Mouse (Mus musculus) hindbrain, embryonic 12.5 days (tissue): ENCODE measurements around the gene Mon2. TPM values are rescaled to one million over a fixed set of nuclear protein-coding genes. Genes with fewer than 3 reads are reported as not detected.
"Not testable (repeated sequence)": the region's sequence is repeated elsewhere in the genome, so short reads cannot be mapped to it uniquely, and the experiment has no call there.

Experiments
- ATAC-seq: fragments of 200-750 bp; cut with Nextera tagmentation; 2 replicates; pipeline ENCODE4 v1.8.0; 2017; ENCODE audit warnings: moderate TSS enrichment; ENCODE audit not compliant: low FRiP score
- H3K27ac ChIP-seq: fragments of 300-500 bp; sonication (generic); 2 replicates; pipeline ENCODE4 v1.5.1; 2016; ENCODE audit warnings: mild to moderate bottlenecking
- H3K27me3 ChIP-seq: fragments of 300-500 bp; sonication (generic); 2 replicates; pipeline ENCODE4 v1.6.1; 2016; ENCODE audit warnings: mild to moderate bottlenecking
- H3K36me3 ChIP-seq: fragments of 300-500 bp; sonication (generic); 2 replicates; pipeline ENCODE4 v1.6.1; 2016; ENCODE audit warnings: mild to moderate bottlenecking
- H3K4me1 ChIP-seq: fragments of 300-500 bp; sonication (generic); 2 replicates; pipeline ENCODE4 v1.6.1; 2016
- H3K4me2 ChIP-seq: fragments of 300-500 bp; sonication (generic); replicated peaks from 2 replicates; pipeline ENCODE4 v1.6.1; 2016; ENCODE audit warnings: mild to moderate bottlenecking
- H3K4me3 ChIP-seq: fragments of 300-500 bp; sonication (generic); 2 replicates; pipeline ENCODE4 v1.5.1; 2016; ENCODE audit warnings: mild to moderate bottlenecking
- H3K9ac ChIP-seq: fragments of 300-500 bp; sonication (generic); 2 replicates; pipeline ENCODE4 v1.6.1; 2016; ENCODE audit warnings: mild to moderate bottlenecking, moderate library complexity
- H3K9me3 ChIP-seq: fragments of 300-500 bp; sonication (generic); replicated peaks from 2 replicates; pipeline ENCODE4 v1.6.1; 2016; ENCODE audit warnings: mild to moderate bottlenecking
- WGBS: fragments of 180-500 bp; shearing (Covaris S2); methylation state at CpG from one replicate; pipeline ENCODE4 v1.1.7; 2016; 5-methylcytosine and 5-hydroxymethylcytosine counted together
- polyA plus RNA-seq: library from polyadenylated mRNA; unstranded; fragments of >200 nt; fragmentation: Nextera tagmentation; extraction: Ambion mirVana; gene quantifications from 2 replicates; pipeline ENCODE4 v1.2.1, GENCODE M21; 2016

The Mon2 gene
- polyA plus RNA-seq, 1 experiment from 2014 or later, result 50.8 TPM

GRCm38 (mm10) chr10:122970188-122970587 lies 106.1 kb downstream of the Mon2 start:
- no peak overlapping the region for H3K4me3 ChIP-seq
- no peak overlapping the region for H3K9ac ChIP-seq
- peaks cover 3% of the 10 kb centered on the region; the same call in 1 of the 2 replicates for H3K4me1 ChIP-seq
- H3K27me3 ChIP-seq, result no peaks in the 10 kb centered on the region
- H3K4me2 ChIP-seq, result no peak overlapping the region
- 90% methylated on average over 7 of the region's 7 CpGs for WGBS
- no peaks in the 10 kb centered on the region for H3K36me3 ChIP-seq
- ATAC-seq, result no peak
- no peak overlapping the region for H3K27ac ChIP-seq
- H3K9me3 ChIP-seq, result no peaks in the 10 kb centered on the region; the same call in 1 of the 2 replicates

- Histone ChIP-seq H3K4me2 (no peak overlapping the region), H3K9me3 (no peaks in the 10 kb centered on the region; the same call in 1 of the 2 replicates), H3K4me1 (peaks cover 33% of the 10 kb centered on the region), H3K36me3 (no peaks in the 10 kb centered on the region), H3K27ac (no peak overlapping the region), H3K9ac (no peak overlapping the region), H3K4me3 (no peak overlapping the region), H3K27me3 (no peaks in the 10 kb centered on the region)
- 75% methylated on average over 7 of the region's 7 CpGs for WGBS
- no peak for ATAC-seq
These were observed 109.9 kb downstream of the Mon2 start for GRCm38 (mm10) chr10:122966421-122966820.

GRCm38 (mm10) chr10:122965650-122966049 lies 110.7 kb downstream of the Mon2 start:
- ATAC-seq, result peak; percentile 55
- H3K9me3 ChIP-seq, H3K36me3 ChIP-seq, H3K4me2 ChIP-seq, H3K27me3 ChIP-seq, H3K27ac ChIP-seq, H3K4me3 ChIP-seq, H3K9ac ChIP-seq: not testable (repeated sequence)
- 69% methylated on average over 5 of the region's 5 CpGs for WGBS
- peaks cover 39% of the 10 kb centered on the region for H3K4me1 ChIP-seq

GRCm38 (mm10) chr10:122964241-122964636 lies 112.1 kb downstream of the Mon2 start:
- ATAC-seq, result peak; percentile 32; the same call in 1 of the 2 replicates
- peaks cover 39% of the 10 kb centered on the region for H3K4me1 ChIP-seq
- H3K4me3 ChIP-seq, result no peak overlapping the region
- H3K27me3 ChIP-seq, result no peaks in the 10 kb centered on the region
- no peaks in the 10 kb centered on the region for H3K36me3 ChIP-seq
- H3K27ac ChIP-seq, result peak overlapping the region; percentile 83
- no peaks in the 10 kb centered on the region; the same call in 1 of the 2 replicates for H3K9me3 ChIP-seq
- peak overlapping the region; percentile 57 for H3K4me2 ChIP-seq
- 0 out of 2 replicates have a peak overlapping the region, but pooled peaks have one; percentile 57 for H3K9ac ChIP-seq
- WGBS, result 14% methylated on average over 4 of the region's 4 CpGs

GRCm38 (mm10) chr10:122963463-122964240 lies 112.7 kb downstream of the Mon2 start:
- Histone ChIP-seq H3K27ac (peak overlapping the region; percentile 83), H3K4me1 (peaks cover 39% of the 10 kb centered on the region), H3K27me3 (no peaks in the 10 kb centered on the region), H3K4me3 (peak overlapping the region; percentile 26), H3K9me3 (no peaks in the 10 kb centered on the region; the same call in 1 of the 2 replicates), H3K36me3 (no peaks in the 10 kb centered on the region), H3K4me2 (peak overlapping the region; percentile 57), H3K9ac (peak overlapping the region; percentile 57)
- ATAC-seq, result peak; percentile 42
- WGBS, result under 1% methylated on average over 21 of the region's 21 CpGs

- no peaks in the 10 kb centered on the region for H3K27me3 ChIP-seq
- no peaks in the 10 kb centered on the region for H3K36me3 ChIP-seq
- ATAC-seq, result no peak
- 0 out of 2 replicates have a peak overlapping the region, but pooled peaks have one; percentile 40 for H3K27ac ChIP-seq
- WGBS, result 58% methylated on average over 9 of the region's 9 CpGs
- H3K9ac ChIP-seq, result no peak overlapping the region
- 0 out of 2 replicates have a peak overlapping the region, but pooled peaks have one; percentile 57 for H3K4me2 ChIP-seq
- H3K4me3 ChIP-seq, result no peak overlapping the region
- H3K9me3 ChIP-seq, result no peaks in the 10 kb centered on the region; the same call in 1 of the 2 replicates
- peaks cover 39% of the 10 kb centered on the region for H3K4me1 ChIP-seq
These were observed 113.7 kb downstream of the Mon2 start for GRCm38 (mm10) chr10:122962651-122963050.

- H3K4me2 ChIP-seq, result no peak overlapping the region
- H3K27me3 ChIP-seq, result no peaks in the 10 kb centered on the region
- ATAC-seq, result no peak
- peaks cover 39% of the 10 kb centered on the region for H3K4me1 ChIP-seq
- H3K27ac ChIP-seq, result no peak overlapping the region
- 57% methylated on average over 9 of the region's 9 CpGs for WGBS
- no peaks in the 10 kb centered on the region for H3K9me3 ChIP-seq
- H3K36me3 ChIP-seq, result no peaks in the 10 kb centered on the region
- H3K4me3 ChIP-seq, result no peak overlapping the region
- no peak overlapping the region for H3K9ac ChIP-seq
These were observed 114.8 kb downstream of the Mon2 start for GRCm38 (mm10) chr10:122961494-122961893.

GRCm38 (mm10) chr10:122960738-122961137 lies 115.6 kb downstream of the Mon2 start:
- Histone ChIP-seq H3K27ac (no peak overlapping the region), H3K4me1 (peaks cover 36% of the 10 kb centered on the region), H3K4me2 (no peak overlapping the region), H3K9me3 (no peaks in the 10 kb centered on the region), H3K4me3 (no peak overlapping the region), H3K27me3 (no peaks in the 10 kb centered on the region), H3K36me3 (no peaks in the 10 kb centered on the region), H3K9ac (no peak overlapping the region)
- no peak for ATAC-seq
- 63% methylated on average over 16 of the region's 16 CpGs for WGBS

GRCm38 (mm10) chr10:122960216-122960615 lies 116.1 kb downstream of the Mon2 start:
- Histone ChIP-seq H3K27ac (no peak overlapping the region), H3K9ac (no peak overlapping the region), H3K4me2 (no peak overlapping the region), H3K27me3 (no peaks in the 10 kb centered on the region), H3K4me1 (peaks cover 35% of the 10 kb centered on the region), H3K4me3 (no peak overlapping the region), H3K36me3 (no peaks in the 10 kb centered on the region), H3K9me3 (no peaks in the 10 kb centered on the region)
- 87% methylated on average over 16 of the region's 16 CpGs for WGBS
- ATAC-seq, result no peak

GRCm38 (mm10) chr10:122958699-122959098 lies 117.6 kb downstream of the Mon2 start:
- H3K27me3 ChIP-seq, result no peaks in the 10 kb centered on the region
- no peak overlapping the region for H3K4me2 ChIP-seq
- H3K9me3 ChIP-seq, result no peaks in the 10 kb centered on the region
- 89% methylated on average over 5 of the region's 5 CpGs for WGBS
- H3K36me3 ChIP-seq, result no peaks in the 10 kb centered on the region
- no peak overlapping the region for H3K9ac ChIP-seq
- H3K27ac ChIP-seq, result no peak overlapping the region
- no peak for ATAC-seq
- peaks cover 21% of the 10 kb centered on the region for H3K4me1 ChIP-seq
- no peak overlapping the region for H3K4me3 ChIP-seq

- Histone ChIP-seq H3K27ac (no peak overlapping the region), H3K9ac (no peak overlapping the region), H3K9me3 (no peaks in the 10 kb centered on the region), H3K4me1 (peaks cover 13% of the 10 kb centered on the region), H3K4me2 (no peak overlapping the region), H3K36me3 (no peaks in the 10 kb centered on the region), H3K27me3 (no peaks in the 10 kb centered on the region), H3K4me3 (no peak overlapping the region)
- no peak for ATAC-seq
- 92% methylated on average over 2 of the region's 2 CpGs for WGBS
These were observed 118.4 kb downstream of the Mon2 start for GRCm38 (mm10) chr10:122957918-122958317.

GRCm38 (mm10) chr10:122953576-122953975 lies 122.7 kb downstream of the Mon2 start:
- no peak for ATAC-seq
- 88% methylated on average over 9 of the region's 9 CpGs for whole genome bisulfite sequencing

More at GRCm38 (mm10) chr10:122953576-122953975, 122.7 kb downstream of the Mon2 start:
- H3K4me2 ChIP-seq, result no peak overlapping the region
- no peaks in the 10 kb centered on the region for H3K36me3 ChIP-seq
- no peak overlapping the region for H3K27ac ChIP-seq
- no peaks in the 10 kb centered on the region for H3K27me3 ChIP-seq
- no peak overlapping the region for H3K4me3 ChIP-seq
- H3K9ac ChIP-seq, result no peak overlapping the region
- H3K4me1 ChIP-seq, result 0 out of 2 replicates have a peak, but pooled peaks cover 3% of the 10 kb centered on the region
- H3K9me3 ChIP-seq, result no peaks in the 10 kb centered on the region
